Mouse (Mus musculus) cerebellum, postnatal 25 days (tissue): ENCODE measurements around the gene Psph.

ENCODE experiments used
- DNase-seq, 2 experiments: peaks; one replicate each; pipeline ENCODE4 v3.0.0; 2021; ENCODE audit warnings: mixed read lengths in 2 of 2

Psph gene

DNA sequence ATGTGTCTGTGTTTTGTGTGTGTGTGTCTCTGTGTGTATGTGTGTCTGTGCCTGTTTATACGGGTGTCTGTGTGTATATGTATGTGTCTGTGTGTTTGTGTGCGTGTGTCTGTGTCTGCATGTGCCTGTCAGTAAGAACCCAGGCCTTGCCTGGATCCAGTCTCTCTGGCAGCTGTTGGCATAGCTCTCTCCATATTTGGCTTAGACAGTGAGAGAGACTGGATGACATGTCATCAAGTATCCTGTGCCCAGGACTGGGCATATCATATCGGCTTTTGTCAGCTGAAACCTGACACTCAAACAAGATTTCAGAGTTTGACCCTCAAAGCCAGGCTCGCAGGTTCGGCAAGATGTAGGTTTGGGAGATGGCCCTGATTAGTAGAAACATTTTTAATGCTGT, 56.2 kb downstream of the Psph start:
- peak; percentile 33 to 40 for DNase-seq

DNA sequence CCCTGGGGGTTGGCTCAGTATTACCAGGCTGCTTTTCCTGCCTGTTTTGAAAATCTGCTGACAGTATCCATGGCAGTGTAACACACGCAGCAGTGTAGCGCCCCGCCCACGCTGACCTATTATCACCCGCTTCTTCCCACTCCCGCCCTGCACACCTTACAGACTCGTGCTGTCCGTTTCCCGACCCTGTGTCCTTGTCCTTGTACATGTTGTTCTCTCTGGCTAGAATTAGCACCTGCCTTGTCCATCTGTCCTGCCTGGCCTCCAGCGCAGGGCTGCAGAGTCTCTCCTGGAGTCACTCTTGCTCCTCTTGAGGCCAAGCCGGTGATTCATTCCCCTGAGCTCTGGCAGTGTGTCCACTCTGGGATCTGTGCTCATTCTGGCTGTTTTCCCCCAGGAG, 56.9 kb downstream of the Psph start:
- peak; percentile 84 to 85 for DNase-seq

DNA sequence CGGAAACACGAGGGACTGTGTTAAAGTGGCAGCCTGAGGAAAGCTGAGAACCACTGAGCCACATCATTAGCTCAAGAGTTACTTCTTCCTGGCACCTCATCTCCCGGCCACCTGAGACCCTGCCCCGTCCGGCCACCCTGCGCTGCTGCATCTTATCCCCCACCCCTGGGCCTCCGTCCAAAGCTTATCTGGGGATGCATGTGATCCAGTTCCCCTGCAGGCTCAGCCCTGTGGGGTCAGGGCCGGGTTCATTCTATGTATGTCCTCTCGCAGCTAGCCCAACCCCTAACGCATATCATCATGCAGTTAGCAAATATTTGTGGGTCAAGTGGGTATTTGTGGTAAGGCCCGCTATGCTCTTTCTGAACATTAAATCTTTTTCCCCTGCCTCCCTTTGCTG, 58.0 kb downstream of the Psph start:
- peak; percentile 27 to 47 for DNase-seq

- DNase-seq = no peak
Observed at GRCm38 (mm10) chr5:129726784-129727183, 60.5 kb downstream of the Psph start.

DNA sequence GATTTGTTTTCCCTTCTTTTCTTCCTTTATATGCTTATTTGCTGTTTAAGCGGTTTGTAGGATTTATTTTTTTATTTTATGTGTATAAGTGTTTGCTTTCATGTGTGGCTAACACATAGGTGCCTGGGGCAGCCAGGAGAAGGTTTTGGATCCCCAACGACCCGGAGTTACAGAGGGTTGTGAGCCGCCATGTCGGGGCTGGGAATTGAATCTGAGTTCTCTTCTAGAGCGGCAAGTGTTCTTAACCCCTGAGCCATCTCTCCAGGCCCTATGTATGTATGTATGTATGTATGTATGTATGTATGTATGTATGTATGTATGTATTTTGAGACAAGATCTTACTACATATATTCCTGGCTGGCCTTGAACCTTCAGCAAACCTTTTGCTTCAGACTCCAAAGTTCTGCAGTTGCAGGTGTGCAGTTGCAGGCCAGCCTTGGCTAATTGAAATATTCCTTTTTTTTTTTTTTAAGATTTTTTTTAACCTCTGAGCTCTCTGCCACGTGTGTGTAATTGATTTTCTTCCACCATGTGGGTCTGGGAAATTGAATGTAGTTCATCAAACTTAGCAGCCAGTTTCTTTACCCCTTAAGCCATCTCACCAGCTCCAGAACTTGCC, 61.4 kb downstream of the Psph start:
- DNase-seq = peak; percentile 38 to 49

GRCm38 (mm10) chr5:129724834-129725773, 62.1 kb downstream of the Psph start, which contains the start of gene Nipsnap2:
Gene Nipsnap2 (plus strand): TSS chr5:129725063.
- peak; percentile 96 to 98 for DNase-seq

GRCm38 (mm10) chr5:129724268-129724667, 63.0 kb downstream of the Psph start:
- no peak for DNase-seq

- no peak for DNase-seq
Observed at GRCm38 (mm10) chr5:129720176-129720575, 67.1 kb downstream of the Psph start.

DNA sequence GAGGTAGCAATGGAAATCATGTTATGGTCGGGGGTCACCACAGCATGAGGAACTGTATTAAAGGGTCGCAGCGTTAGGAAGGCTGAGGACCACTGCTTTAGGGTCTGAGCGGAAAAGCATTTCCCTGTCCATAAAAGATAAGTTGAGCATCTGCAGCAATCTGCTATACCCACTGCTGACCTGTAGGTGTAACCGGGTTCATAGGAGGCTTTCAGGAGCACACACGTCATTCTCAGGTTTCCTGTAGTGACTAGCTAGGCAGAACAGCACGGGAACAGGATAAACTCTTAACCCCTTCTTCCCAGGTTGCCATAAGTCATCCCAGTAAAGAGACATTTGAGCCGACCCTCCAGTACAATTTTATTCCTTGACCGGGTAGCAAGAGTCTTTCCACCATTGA, 70.2 kb downstream of the Psph start:
- DNase-seq = no peak
